Mouse (Mus musculus) cerebellum, adult 8-10 months (tissue): ENCODE measurements around the gene Gabbr1.

Experiments
- DNase-seq: peaks from one replicate; pipeline ENCODE4 v3.0.0; 2022

The Gabbr1 gene

GRCm38 (mm10) chr17:37078990-37079389, 33.2 kb downstream of the Gabbr1 start:
- DNase-seq: no peak

- no peak for DNase-seq
Measured at GRCm38 (mm10) chr17:37080119-37080518, 34.4 kb downstream of the Gabbr1 start.

- no peak for DNase-seq
Measured at GRCm38 (mm10) chr17:37081659-37082058, 35.9 kb downstream of the Gabbr1 start.

- DNase-seq: peak; percentile 31
Measured at GRCm38 (mm10) chr17:37083327-37083726, 37.6 kb downstream of the Gabbr1 start.

DNA sequence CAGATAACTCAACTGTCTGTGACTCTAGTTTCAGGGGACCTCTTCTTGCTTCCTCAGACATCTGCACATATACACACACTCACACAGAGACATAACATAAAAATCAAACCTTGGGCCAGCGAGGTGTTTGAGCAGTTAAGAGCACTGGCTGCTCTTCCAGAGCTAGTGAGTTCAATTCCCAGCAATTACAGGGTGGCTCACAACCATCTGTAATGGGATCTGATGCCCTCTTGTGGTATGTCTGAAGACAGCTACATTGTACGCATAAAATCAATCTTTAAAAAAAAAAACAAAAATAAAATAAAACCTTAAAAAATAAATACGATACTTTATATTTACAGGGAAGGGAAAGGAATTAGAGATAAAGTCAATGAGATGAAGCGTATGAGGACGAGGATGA, 38.9 kb downstream of the Gabbr1 start:
- no peak for DNase-seq

DNA sequence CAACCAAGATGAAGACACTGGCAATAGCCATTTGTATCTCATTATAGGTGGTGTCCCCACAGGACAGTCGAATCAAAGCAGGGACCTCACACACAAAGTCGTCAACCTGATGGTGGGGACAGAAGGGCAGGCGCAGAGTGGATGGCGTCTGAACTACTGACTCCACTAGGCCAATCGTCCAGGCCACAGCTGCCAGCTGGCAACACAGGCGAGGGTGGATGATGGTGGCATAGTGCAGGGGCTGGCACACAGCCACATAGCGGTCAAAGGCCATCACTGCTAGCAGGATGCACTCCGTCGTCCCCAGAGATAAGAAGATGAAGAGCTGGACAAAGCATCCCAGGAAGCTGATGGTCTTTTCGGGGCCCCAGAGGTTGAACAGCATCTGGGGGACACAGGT, 39.8 kb downstream of the Gabbr1 start:
- DNase-seq: no peak

DNA sequence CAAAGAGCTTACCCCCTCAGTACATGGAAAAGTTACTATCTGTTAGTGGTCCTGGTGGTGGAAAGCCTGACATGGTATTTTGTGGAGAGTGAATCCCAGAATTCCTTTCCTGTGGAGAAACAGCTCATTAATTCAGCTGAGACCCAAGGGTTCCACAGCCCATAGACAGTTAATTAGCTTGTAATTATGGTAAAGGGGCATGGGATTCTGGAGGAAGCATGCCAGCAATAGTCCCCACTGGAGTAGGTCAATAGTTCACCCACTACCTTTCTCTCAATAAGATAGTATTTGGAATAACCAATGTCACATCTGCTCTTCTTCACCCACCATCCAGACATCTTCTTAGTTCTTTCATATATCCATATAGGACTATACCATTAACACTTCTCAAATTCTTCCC, 42.6 kb downstream of the Gabbr1 start, which contains the start of gene Olfr90:
Gene Olfr90, minus strand, starts transcription at position 101 of the 400 bp plus-strand sequence.
- no peak for DNase-seq

DNA sequence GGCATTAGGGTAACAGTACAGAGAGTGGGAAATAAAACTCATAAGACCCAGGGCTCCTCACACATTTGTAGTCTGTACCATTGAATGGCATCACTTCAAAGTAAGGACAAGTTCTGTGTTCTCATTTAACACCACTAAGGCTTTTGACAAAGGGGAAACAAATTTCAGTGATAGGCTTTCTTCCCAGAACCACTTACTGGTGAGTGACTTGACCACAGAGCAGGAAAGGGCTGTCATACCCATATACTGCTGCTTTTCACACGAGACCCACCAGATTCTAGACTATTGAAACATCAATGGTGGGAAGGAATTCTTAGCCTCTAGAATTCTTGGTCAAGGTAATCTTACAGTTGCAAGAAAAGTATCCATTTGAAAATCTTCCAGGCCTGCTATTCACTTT, 46.4 kb downstream of the Gabbr1 start:
- DNase-seq: no peak

DNA sequence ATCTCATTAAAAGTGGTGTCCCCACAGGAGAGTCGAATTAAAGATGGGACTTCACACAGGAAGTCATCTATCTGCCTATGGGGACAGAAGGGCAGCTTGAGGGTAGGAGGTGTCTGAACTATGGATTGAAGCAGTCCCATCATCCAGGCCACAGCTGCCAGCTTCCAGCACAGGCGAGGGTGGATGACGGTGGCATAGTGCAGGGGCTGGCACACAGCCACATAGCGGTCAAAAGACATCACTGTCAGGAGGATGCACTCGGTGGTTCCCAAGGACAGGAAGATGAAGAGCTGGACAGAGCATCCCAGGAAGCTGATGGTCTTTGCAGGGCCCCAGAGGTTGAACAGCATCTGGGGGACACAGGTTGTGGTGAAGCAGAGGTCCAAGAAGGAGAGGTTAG, 47.5 kb downstream of the Gabbr1 start:
- no peak for DNase-seq

GRCm38 (mm10) chr17:37098178-37098577, 52.4 kb downstream of the Gabbr1 start, which contains the start of gene Olfr91:
TSS of gene Olfr91 (minus strand) at chr17:37098278.
- no peak for DNase-seq

DNA sequence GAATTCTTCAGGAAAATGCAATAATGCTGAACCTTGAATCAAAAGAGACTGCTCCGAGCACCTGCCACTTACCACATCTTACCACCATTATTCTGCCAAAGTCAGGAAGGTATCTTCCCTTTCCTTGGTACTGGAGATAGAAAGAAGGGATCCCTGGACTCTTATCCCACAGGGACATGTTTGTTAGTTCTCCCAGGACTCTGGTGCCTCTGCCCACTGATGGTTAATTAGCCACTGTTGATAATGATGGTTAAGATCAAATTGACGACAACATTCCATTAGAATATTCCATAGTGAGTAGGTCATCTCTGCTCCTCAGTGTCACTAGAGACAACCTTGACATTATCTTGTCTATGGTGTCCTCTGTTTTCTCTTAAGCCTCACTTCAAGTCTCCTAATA, 74.2 kb downstream of the Gabbr1 start, which contains the start of gene Olfr92:
Gene Olfr92, minus strand, starts transcription at position 101 of the 400 bp plus-strand sequence.
- no peak for DNase-seq
